Mouse (Mus musculus): ENCODE measurements around the gene Pou2f3.

DNA sequence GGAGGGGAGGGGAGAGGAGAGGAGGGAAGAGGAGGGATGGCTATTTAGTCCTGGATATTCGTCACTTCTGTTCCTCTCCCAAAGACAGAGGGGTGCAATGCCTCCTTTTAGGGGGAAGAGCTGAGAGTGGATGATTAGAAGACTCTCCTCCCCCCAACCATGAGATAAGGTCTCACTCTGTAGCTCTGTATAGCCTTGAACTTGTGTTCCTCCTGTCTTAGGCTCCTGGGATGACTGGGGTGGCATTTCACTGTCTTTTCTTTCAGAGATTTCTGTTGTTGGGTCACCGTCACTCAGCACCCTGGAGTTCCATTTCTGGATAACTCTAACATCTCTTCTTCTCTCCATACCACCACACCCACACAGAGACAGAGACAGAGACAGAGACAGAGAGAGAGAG is 28.0 kb upstream of the Pou2f3 start:
- TF ChIP-seq POLR2A (IDR thresholded peaks at IDR 0.05; ENCODE audit: insufficient read length, low read depth) (no peak), USF1 (IDR thresholded peaks at IDR 0.05; ENCODE audit: low read depth) (no peak), POLR2AphosphoS2 (IDR thresholded peaks at IDR 0.05; ENCODE audit: insufficient read length, low read depth) (no peak), TCF12 (IDR thresholded peaks at IDR 0.05; ENCODE audit: insufficient read depth, poor library complexity, severe bottlenecking) (no peak), CEBPB (IDR thresholded peaks at IDR 0.05; ENCODE audit: insufficient read depth, poor library complexity, severe bottlenecking) (no peak), E2F4 (IDR thresholded peaks at IDR 0.05; ENCODE audit: insufficient read depth) (no peak), MAX (IDR thresholded peaks at IDR 0.05; ENCODE audit: low read depth) (no peak), MYOD1 (IDR thresholded peaks at IDR 0.05; ENCODE audit: control insufficient read depth in 1 of 3, insufficient read length in 2 of 3, low read depth in 2 of 3) (no peak), SRF (IDR thresholded peaks at IDR 0.05; ENCODE audit: control insufficient read depth, insufficient read length, low read depth) (no peak)

Measured in myocyte (in vitro differentiated cells).